Mouse (Mus musculus): ENCODE results near the gene Esyt1.

- TF ChIP-seq CTCF (IDR thresholded peaks at IDR 0.05; ENCODE audit: low read depth, low read length) = no peak
- TF ChIP-seq POLR2A (IDR thresholded peaks at IDR 0.05; ENCODE audit: extremely low read depth, insufficient read depth, low read length) = no peak
These were observed 21.1 kb upstream of the Esyt1 start for GRCm38 (mm10) chr10:128546787-128547186.
